Mouse (Mus musculus) cortical plate, adult 2 months (tissue): ENCODE data around the gene Sdhaf1.

Source experiments
- CTCF ChIP-seq: fragments of 200-500 bp; IDR thresholded peaks from 2 replicates; pipeline ENCODE4 v1.5.1; 2011; ENCODE audit warnings: mild to moderate bottlenecking, control low read depth, low read length; ENCODE audit not compliant: insufficient read depth; ENCODE audit errors: extremely low read depth
- POLR2A ChIP-seq: fragments of 200-500 bp; IDR thresholded peaks from 2 replicates; pipeline ENCODE4 v1.6.1; 2011; ENCODE audit warnings: mild to moderate bottlenecking, low read length, control low read depth; ENCODE audit not compliant: insufficient read depth; ENCODE audit errors: extremely low read depth

- TF ChIP-seq CTCF (no peak), POLR2A (no peak)
Measured at GRCm38 (mm10) chr7:30279536-30279935, 44.2 kb downstream of the Sdhaf1 start.
